Mouse (Mus musculus) adrenal gland, adult 2 months (tissue): ENCODE measurements around the gene Oxt. TPM values are rescaled to one million over a fixed set of nuclear protein-coding genes. Genes with fewer than 3 reads are reported as not detected.

ENCODE experiments used
- DNase-seq: peaks from one replicate; pipeline ENCODE4 v3.0.0; 2021
- microRNA-seq, 2 experiments: library from miRNA; unstranded; fragments of <30 nt; microRNA quantifications; one replicate each; pipeline ENCODE4 v1.2.0; 2021
- polyA plus RNA-seq: library from polyadenylated mRNA; depleted of rRNA; stranded (reverse); fragments of >200 nt; gene quantifications from 2 replicates; pipeline ENCODE4 v1.2.3, GENCODE M21; 2012; rRNA removed
- total RNA-seq, 2 experiments: library from RNA; stranded (reverse); gene quantifications; 2 replicates each; pipeline ENCODE4 v1.2.3; 2021

The Oxt gene
- total and polyA plus RNA-seq, 3 experiments, result not detected

GRCm38 (mm10) chr2:130579791-130580190 is 3.8 kb downstream of the Oxt start:
- no peak for DNase-seq

GRCm38 (mm10) chr2:130581201-130581600 is 5.2 kb downstream of the Oxt start:
- DNase-seq, result no peak

- no peak for DNase-seq
Measured at GRCm38 (mm10) chr2:130582552-130582951, 6.6 kb downstream of the Oxt start, which contains the start of gene Avp. Gene Avp (minus strand): TSS chr2:130582554.

- peak; percentile 46 for DNase-seq
Measured at GRCm38 (mm10) chr2:130583902-130584560, 8.1 kb downstream of the Oxt start.

GRCm38 (mm10) chr2:130586016-130586415 is 10.0 kb downstream of the Oxt start:
- DNase-seq, result no peak

- DNase-seq, result no peak
Measured at GRCm38 (mm10) chr2:130588373-130588772, 12.4 kb downstream of the Oxt start.

- no peak for DNase-seq
Measured at GRCm38 (mm10) chr2:130589157-130589556, 13.2 kb downstream of the Oxt start.

GRCm38 (mm10) chr2:130589761-130590160 is 13.8 kb downstream of the Oxt start:
- DNase-seq, result no peak

GRCm38 (mm10) chr2:130591016-130591415 is 15.0 kb downstream of the Oxt start:
- no peak for DNase-seq

- DNase-seq, result no peak
Measured at GRCm38 (mm10) chr2:130595596-130595995, 19.6 kb downstream of the Oxt start.

- DNase-seq, result no peak
Measured at GRCm38 (mm10) chr2:130597601-130598010, 21.6 kb downstream of the Oxt start.

- no peak for DNase-seq
Measured at GRCm38 (mm10) chr2:130598399-130598798, 22.4 kb downstream of the Oxt start.

- DNase-seq, result no peak
Measured at GRCm38 (mm10) chr2:130602195-130602594, 26.2 kb downstream of the Oxt start.

GRCm38 (mm10) chr2:130613091-130613490 is 37.1 kb downstream of the Oxt start:
- peak; percentile 32 for DNase-seq

GRCm38 (mm10) chr2:130618972-130619371 is 43.0 kb downstream of the Oxt start:
- no peak for DNase-seq

Small RNAs within 50 kb of the gene (microRNA-seq; reads per million reads assigned to microRNA genes)
- 0 reads per million in 2 experiments for gene Gm23876

Other genes with a start within 250 kb of the Oxt start
- 1 to 10 TPM; 5.0 to 7.7 TPM for gene Cpxm1, start 178.6 kb upstream of the Oxt start, total RNA-seq
- gene Cpxm1, start 178.6 kb upstream of the Oxt start, polyA plus RNA-seq, result 8.8 and 10.5 TPM in 2 replicates
- gene Gm28372, start 170.9 kb upstream of the Oxt start, total RNA-seq, result not detected
- not detected in 2 replicates for gene Gm28372, start 170.9 kb upstream of the Oxt start, polyA plus RNA-seq
- 1 to 10 TPM in 1 of 2 experiments, not detected in 1; 1.0 TPM for gene 1700020A23Rik, start 170.9 kb upstream of the Oxt start, total RNA-seq
- not detected in 2 replicates for gene 1700020A23Rik, start 170.9 kb upstream of the Oxt start, polyA plus RNA-seq
- not detected for gene Tmem239, start 169.7 kb upstream of the Oxt start, total RNA-seq
- gene Tmem239, start 169.7 kb upstream of the Oxt start, polyA plus RNA-seq, result 0.08 TPM in 1 of 2 replicates, not detected in the other
- 10 to 100 TPM; 55.4 to 57.0 TPM for gene Vps16, start 151.8 kb upstream of the Oxt start, total RNA-seq
- gene Vps16, start 151.8 kb upstream of the Oxt start, polyA plus RNA-seq, result 44.8 and 44.9 TPM in 2 replicates
- gene Pced1a, start 151.5 kb upstream of the Oxt start, total RNA-seq, result 10 to 100 TPM; 15.4 to 17.2 TPM
- gene Pced1a, start 151.5 kb upstream of the Oxt start, polyA plus RNA-seq, result 40.8 and 43.3 TPM in 2 replicates
- gene Ptpra, start 125.9 kb upstream of the Oxt start, total RNA-seq, result 100 to 1,000 TPM; 125 to 145 TPM
- 80.0 and 113 TPM in 2 replicates for gene Ptpra, start 125.9 kb upstream of the Oxt start, polyA plus RNA-seq
- gene Mrps26, start 12.4 kb upstream of the Oxt start, total RNA-seq, result 10 to 100 TPM; 51.8 to 67.1 TPM
- gene Mrps26, start 12.4 kb upstream of the Oxt start, polyA plus RNA-seq, result 148 and 163 TPM in 2 replicates
- not detected for gene Avp, start 6.4 kb downstream of the Oxt start, total RNA-seq
- not detected in 2 replicates for gene Avp, start 6.4 kb downstream of the Oxt start, polyA plus RNA-seq
- 10 to 100 TPM in 1 of 2 experiments, 1 to 10 TPM in 1; 10.0 to 16.1 TPM for gene Fastkd5, start 53.9 kb downstream of the Oxt start, total RNA-seq
- 0.40 and 0.52 TPM in 2 replicates for gene Fastkd5, start 53.9 kb downstream of the Oxt start, polyA plus RNA-seq
- gene Ubox5, start 53.9 kb downstream of the Oxt start, total RNA-seq, result 1 to 10 TPM; 6.4 to 7.1 TPM
- gene Ubox5, start 53.9 kb downstream of the Oxt start, polyA plus RNA-seq, result 5.8 and 6.3 TPM in 2 replicates
- gene Lzts3, start 66.6 kb downstream of the Oxt start, total RNA-seq, result 10 to 100 TPM; 14.3 to 21.4 TPM
- 17.7 and 21.0 TPM in 2 replicates for gene Lzts3, start 66.6 kb downstream of the Oxt start, polyA plus RNA-seq
- 100 to 1,000 TPM; 184 to 209 TPM for gene Ddrgk1, start 88.5 kb downstream of the Oxt start, total RNA-seq
- gene Ddrgk1, start 88.5 kb downstream of the Oxt start, polyA plus RNA-seq, result 190 and 213 TPM in 2 replicates
- 10 to 100 TPM; 19.5 to 29.6 TPM for gene Itpa, start 91.4 kb downstream of the Oxt start, total RNA-seq
- 28.6 and 29.3 TPM in 2 replicates for gene Itpa, start 91.4 kb downstream of the Oxt start, polyA plus RNA-seq
- 1 to 10 TPM; 3.5 to 4.1 TPM for gene Slc4a11, start 121.3 kb downstream of the Oxt start, total RNA-seq
- gene Slc4a11, start 121.3 kb downstream of the Oxt start, polyA plus RNA-seq, result 4.0 and 4.8 TPM in 2 replicates